Mouse (Mus musculus) liver, embryonic 14.5 days (tissue): ENCODE measurements around the gene Gm37240.
A peak's percentile ranks its signal among the peaks of the same experiment; 100 is the strongest.

Source experiments
- CTCF ChIP-seq: IDR thresholded peaks from 2 replicates; pipeline ENCODE4 v1.5.1; 2016; ENCODE audit warnings: antibody characterized with exemption, low read depth, control low read depth
- EP300 ChIP-seq: IDR thresholded peaks from 2 replicates; pipeline ENCODE4 v1.6.1; 2016; ENCODE audit warnings: antibody characterized with exemption, low read depth

DNA sequence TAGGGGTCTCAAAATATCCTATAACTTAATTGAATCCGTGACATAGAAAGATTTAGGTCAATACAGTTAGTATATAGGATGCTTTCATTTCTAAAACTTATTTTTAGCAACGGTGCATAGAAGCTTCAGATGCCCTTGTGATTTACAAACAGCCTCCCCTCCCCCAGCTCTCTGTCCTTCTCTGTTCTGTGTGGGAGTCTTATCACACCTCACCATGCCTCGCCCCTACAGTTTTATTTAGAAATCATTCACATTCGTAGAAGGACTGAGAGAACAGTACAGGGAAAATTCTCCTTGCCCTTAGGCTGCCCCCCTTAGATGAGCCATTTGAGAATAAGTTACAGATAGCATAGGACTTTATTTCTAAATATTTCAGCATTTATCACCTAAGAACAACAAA is 295.3 kb downstream of the Gm37240 start:
- TF ChIP-seq CTCF = no peak
- TF ChIP-seq EP300 = peak; percentile 77
